ENCODE assay signal across 19 mouse cellular contexts in genomic region chr6:30855205-30855604, GRCm38 (mm10).
"Had no signal": no experiment of that assay in that cellular context is flagged by ENCODE, and none has a peak within 500 bp of the region (broad histone marks: within the 10 kb centered on the region; RNA-seq: fewer than 3 reads in every experiment).

No protein-coding gene starts in this region.

- H3K4me1 ChIP-seq: liver, embryonic 12.5 days; midbrain, embryonic 10.5 days; midbrain, embryonic 12.5 days; neural tube, embryonic 13.5 days; neural tube, embryonic 15.5 days; stomach, embryonic 15.5 days had no signal

- H3K27me3 ChIP-seq: liver, embryonic 12.5 days; midbrain, embryonic 12.5 days; neural tube, embryonic 13.5 days; neural tube, embryonic 15.5 days; stomach, embryonic 15.5 days had no signal

- ATAC-seq: liver, embryonic 12.5 days; midbrain, embryonic 16.5 days had no signal

- DNase-seq: lung, adult 18-20 months; lung, embryonic 14.5 days; lung, postnatal 10 days; lung, postnatal 4 days; midbrain, embryonic 14.5 days; right cerebral cortex, postnatal 14 days; right cerebral cortex, postnatal 4 days; thymus, adult 2 months; thymus, postnatal 14 days; thymus, postnatal 36 days had no signal

- H3K9me3 ChIP-seq: liver, embryonic 12.5 days; midbrain, embryonic 10.5 days; midbrain, embryonic 12.5 days; neural tube, embryonic 13.5 days; neural tube, embryonic 15.5 days; stomach, embryonic 15.5 days had no signal

- H3K9ac ChIP-seq: liver, embryonic 12.5 days; liver, embryonic 14.5 days; lung, embryonic 14.5 days; midbrain, embryonic 12.5 days; neural tube, embryonic 13.5 days; neural tube, embryonic 15.5 days; stomach, embryonic 15.5 days had no signal

- H3K27ac ChIP-seq: liver, embryonic 12.5 days; liver, embryonic 14.5 days; midbrain, embryonic 10.5 days; midbrain, embryonic 12.5 days; neural tube, embryonic 13.5 days; neural tube, embryonic 15.5 days; stomach, embryonic 15.5 days had no signal

- H3K4me3 ChIP-seq: liver, embryonic 12.5 days; midbrain, embryonic 10.5 days; midbrain, embryonic 12.5 days; myocyte; neural tube, embryonic 13.5 days; neural tube, embryonic 15.5 days; stomach, embryonic 15.5 days had no signal

- H3K4me2 ChIP-seq: liver, embryonic 12.5 days; lung, embryonic 14.5 days; midbrain, embryonic 12.5 days; neural tube, embryonic 13.5 days; neural tube, embryonic 15.5 days; stomach, embryonic 15.5 days had no signal
